ENCODE assay signal across 8 mouse cellular contexts in the genomic region with DNA sequence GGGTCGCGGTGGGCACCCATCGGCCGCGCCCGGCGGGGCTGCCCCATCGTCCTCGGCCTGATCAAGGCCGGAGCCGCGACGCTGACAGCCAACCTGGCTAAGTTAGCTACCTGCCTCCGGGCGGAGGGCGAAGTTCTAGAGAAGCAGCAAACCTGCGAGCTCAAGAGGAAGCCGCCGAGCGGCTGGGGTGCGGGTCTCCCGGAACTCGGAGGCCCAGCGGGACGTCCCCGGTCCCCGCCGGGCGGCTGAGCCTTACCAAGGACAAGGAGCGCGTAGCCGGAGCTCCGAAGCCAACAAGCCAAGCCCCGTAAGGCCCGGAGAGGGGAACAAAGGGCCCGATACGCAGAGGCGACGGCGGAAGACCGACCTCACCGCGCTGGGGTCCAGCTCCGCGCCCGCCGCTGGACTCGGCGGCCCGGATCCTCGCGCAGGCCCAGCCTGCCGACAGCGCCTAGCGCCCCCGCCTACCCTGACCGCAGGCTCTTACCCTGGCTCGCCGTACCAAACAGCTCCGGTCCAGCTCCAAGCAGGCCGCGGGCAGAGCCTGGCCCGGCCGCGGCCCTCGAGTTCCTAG. TPM values are rescaled to one million over a fixed set of nuclear protein-coding genes. Genes with fewer than 3 reads are reported as not detected.
DNase-seq lines count a peak whose midpoint lies in the region; ATAC-seq lines count a peak whose summit lies in the region.

No protein-coding gene starts in this region.

- H3K9ac ChIP-seq in forebrain, embryonic 15.5 days (replicated peaks) = peak overlapping the region; percentile 99
- H3K9ac ChIP-seq in kidney, embryonic 14.5 days (ENCODE audit: low read depth, low read length) = peak overlapping the region; percentile 99

- no peaks in the 10 kb centered on the region for H3K9me3 ChIP-seq in forebrain, embryonic 15.5 days
- H3K9me3 ChIP-seq in kidney, embryonic 14.5 days (ENCODE audit: control insufficient read depth, low read length) = no peaks in the 10 kb centered on the region

- under 1% methylated on average over 66 of the region's 66 CpGs for WGBS in forebrain, embryonic 15.5 days
- WGBS in kidney, embryonic 14.5 days = under 1% methylated on average over 63 of the region's 66 CpGs

- peak overlapping the region; percentile 99 for H3K4me3 ChIP-seq in forebrain, embryonic 15.5 days
- peak overlapping the region; percentile 99 for H3K4me3 ChIP-seq in kidney, embryonic 14.5 days (ENCODE audit: low read length)

- peak; percentile 14; the same call in 1 of the 2 replicates for ATAC-seq in forebrain, embryonic 15.5 days (replicated peaks)
- ATAC-seq in kidney, embryonic 14.5 days (ENCODE audit: low FRiP score, low TSS enrichment) = peak; percentile 33; the same call in 1 of the 2 replicates

- peak overlapping the region; percentile 99 for H3K27ac ChIP-seq in forebrain, embryonic 15.5 days (replicated peaks)
- peak overlapping the region; percentile 99 for H3K27ac ChIP-seq in kidney, embryonic 14.5 days (ENCODE audit: low read depth, low read length)

- peaks cover 11% of the 10 kb centered on the region; the same call in 1 of the 2 replicates for H3K36me3 ChIP-seq in forebrain, embryonic 15.5 days
- H3K36me3 ChIP-seq in kidney, embryonic 14.5 days (ENCODE audit: control insufficient read depth, insufficient read depth, low read length) = peaks cover 15% of the 10 kb centered on the region; the same call in 1 of the 2 replicates

- H3K27me3 ChIP-seq in forebrain, embryonic 15.5 days = no peaks in the 10 kb centered on the region
- no peaks in the 10 kb centered on the region for H3K27me3 ChIP-seq in kidney, embryonic 14.5 days (ENCODE audit: control insufficient read depth, insufficient read depth, low read length)

- peaks cover 20% of the 10 kb centered on the region for H3K4me1 ChIP-seq in forebrain, embryonic 15.5 days
- peaks cover 5% of the 10 kb centered on the region; the same call in 1 of the 2 replicates for H3K4me1 ChIP-seq in kidney, embryonic 14.5 days (ENCODE audit: control insufficient read depth, insufficient read depth, low read length)

- DNase-seq in layer of hippocampus, adult 11-12 months (ENCODE audit: low spot score) = peak; percentile 18
- DNase-seq in layer of hippocampus, postnatal 36 days = no peak
- DNase-seq in T-cell, adult 2 months (ENCODE audit: low spot score) = peak; percentile 78
- peak; percentile 61 for DNase-seq in lung, postnatal 10 days
- peak; percentile 51 for DNase-seq in right cerebral cortex, postnatal 4 days
- DNase-seq in frontal cortex, postnatal 36 days (ENCODE audit: low spot score in 2 of 2) = no peak

- peak overlapping the region; percentile 71 for H3K4me2 ChIP-seq in forebrain, embryonic 15.5 days (replicated peaks)
- peak overlapping the region; percentile 78 for H3K4me2 ChIP-seq in kidney, embryonic 14.5 days (replicated peaks; ENCODE audit: low read depth, low read length)

RNA-seq across cellular contexts. Expression of a gene that starts 0.5 kb away (rescaled TPM):
- 10 to 100 TPM; 84.0 to 85.7 TPM for total RNA-seq in layer of hippocampus, postnatal 36 days (2021)
- polyA plus RNA-seq in forebrain, embryonic 15.5 days (2015; fragmentation: Nextera tagmentation; extraction: Ambion mirVana) = 38.8 and 42.7 TPM in 2 replicates
- polyA plus RNA-seq in kidney, embryonic 14.5 days (2014; fragmentation: Nextera tagmentation; extraction: Ambion mirVana) = 36.0 and 51.6 TPM in 2 replicates

Comparison
In these comparisons a context has a peak if more than half of its experiments do, and no peak if none do; other contexts are left out.
1. DNase-seq: peak in layer of hippocampus, adult 11-12 months (single experiment), T-cell, adult 2 months (single experiment), lung, postnatal 10 days (single experiment) and right cerebral cortex, postnatal 4 days (single experiment); none in layer of hippocampus, postnatal 36 days (0 of 2) and frontal cortex, postnatal 36 days (0 of 2).